Mouse (Mus musculus): ENCODE results near the gene Dcst2.

DNA sequence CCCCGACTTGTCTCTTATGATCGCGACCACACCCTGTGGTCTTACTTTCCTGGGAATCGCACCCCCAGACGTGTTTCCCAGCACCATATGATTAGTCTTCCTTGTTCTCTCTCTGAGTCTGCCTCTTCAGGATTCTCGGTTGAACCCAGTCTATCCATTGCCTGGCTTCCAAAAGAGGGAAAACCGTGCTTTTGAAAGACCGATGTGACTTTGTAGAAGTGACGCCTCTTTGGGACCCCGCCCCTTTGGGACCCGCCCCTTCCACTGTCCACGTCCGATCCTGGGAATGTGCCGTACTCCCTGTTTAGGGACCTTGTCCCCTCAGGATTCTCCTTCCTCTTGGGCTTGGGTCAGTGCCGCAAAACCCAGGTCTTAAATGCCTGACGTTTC, 57.1 kb downstream of the Dcst2 start:
- TF ChIP-seq EP300 (IDR thresholded peaks at IDR 0.05; ENCODE audit: low read depth) (no peak), CTCF (IDR thresholded peaks at IDR 0.05; ENCODE audit: low read depth) (no peak)

All from liver, embryonic 14.5 days (tissue).